Mouse (Mus musculus): ENCODE measurements at regions not wholly inside any gene's neighbourhood (a gene's known extent, or its start where the extent isn't known, plus 50 kb on each side); places are given as distances from the start of the nearest gene placed in this dataset.

- TF ChIP-seq CTCF (IDR thresholded peaks at IDR 0.05; ENCODE audit: extremely low read depth, insufficient read length, insufficient replicate concordance, low read depth, low read length), result no peak
- no peak for TF ChIP-seq POLR2A (IDR thresholded peaks at IDR 0.05; ENCODE audit: low read depth, low read length)
These were observed 130.1 kb upstream of the Max start for GRCm38 (mm10) chr12:77092143-77092542.

Measured in small intestine, adult 2 months (tissue).